Comparison of ENCODE assay signal across 8 mouse cellular contexts in the genomic region with DNA sequence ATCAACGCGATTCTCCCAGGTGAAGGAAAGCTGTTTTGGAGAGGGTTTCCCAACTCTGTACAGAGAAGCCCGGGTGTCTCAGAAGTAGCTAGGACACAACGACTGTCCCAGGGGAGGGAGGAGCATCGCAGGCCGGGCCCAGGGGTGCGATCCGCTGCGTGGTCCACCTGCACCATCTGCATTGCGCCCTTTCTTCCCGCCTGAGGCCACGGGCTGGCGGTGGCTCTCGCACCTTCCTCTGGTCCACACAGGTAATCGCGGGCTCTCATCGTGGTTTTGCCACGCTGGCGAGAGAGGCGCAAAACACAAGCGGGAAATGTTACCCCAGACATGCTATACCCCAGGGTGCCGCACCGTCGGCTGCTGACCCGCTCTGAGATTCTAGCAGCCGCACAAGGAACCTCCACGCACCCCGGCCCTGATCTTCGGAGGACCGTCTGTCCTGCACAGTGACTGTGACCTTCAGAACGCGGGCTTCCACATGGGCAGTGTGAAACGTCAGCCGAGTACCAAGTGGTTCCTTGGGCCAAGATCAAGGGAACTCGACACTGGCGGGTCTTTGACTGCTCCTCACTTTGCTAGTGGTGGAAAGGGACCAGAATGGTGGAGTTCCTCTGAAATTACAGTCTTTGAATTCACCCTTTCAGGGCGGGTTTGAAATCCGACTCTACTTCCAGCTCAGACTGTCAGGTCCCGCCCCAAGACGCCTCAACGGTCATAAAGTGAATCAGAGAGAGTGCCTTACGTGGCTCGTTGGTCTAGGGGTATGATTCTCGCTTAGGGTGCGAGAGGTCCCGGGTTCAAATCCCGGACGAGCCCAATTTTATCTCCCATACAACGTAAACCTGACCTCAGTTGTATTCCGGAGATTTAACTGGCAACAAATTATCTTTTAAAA. TPM values are rescaled to one million over a fixed set of nuclear protein-coding genes. Genes with fewer than 3 reads are reported as not detected.
DNase-seq lines count a peak whose midpoint lies in the region; ATAC-seq and TF ChIP-seq lines count a peak whose summit lies in the region.

No protein-coding gene starts in this region.

- intact Hi-C loops in heart, postnatal 14 days (cut with DNase I), result no loop called here

- TF ChIP-seq CTCF in brain, embryonic 14.5 days (IDR thresholded peaks at IDR 0.05; ENCODE audit: borderline replicate concordance, extremely low read depth, insufficient read depth, insufficient read length), result no peak

- H3K4me1 ChIP-seq in forebrain, embryonic 13.5 days, result peaks cover 6% of the 10 kb centered on the region
- H3K4me1 ChIP-seq in lung, embryonic 15.5 days, result peaks cover 10% of the 10 kb centered on the region; the same call in 1 of the 2 replicates
- H3K4me1 ChIP-seq in neural tube, embryonic 15.5 days, result peaks cover 12% of the 10 kb centered on the region

- TF ChIP-seq POLR2A in brain, embryonic 14.5 days (IDR thresholded peaks at IDR 0.05; ENCODE audit: borderline replicate concordance, extremely low read depth, insufficient read depth, insufficient read length, poor library complexity, severe bottlenecking), result no peak

- H3K27ac ChIP-seq in forebrain, embryonic 13.5 days, result no peak overlapping the region
- H3K27ac ChIP-seq in lung, embryonic 15.5 days, result peak overlapping the region; percentile 64
- H3K27ac ChIP-seq in neural tube, embryonic 15.5 days (replicated peaks), result no peak overlapping the region

- H3K4me3 ChIP-seq in forebrain, embryonic 13.5 days, result peak overlapping the region; percentile 47
- H3K4me3 ChIP-seq in lung, embryonic 15.5 days, result peak overlapping the region; percentile 64
- peak overlapping the region; percentile 51 for H3K4me3 ChIP-seq in neural tube, embryonic 15.5 days (replicated peaks)

- peak overlapping the region; percentile 66 for H3K4me2 ChIP-seq in forebrain, embryonic 13.5 days
- peak overlapping the region; percentile 94 for H3K4me2 ChIP-seq in lung, embryonic 15.5 days
- H3K4me2 ChIP-seq in neural tube, embryonic 15.5 days, result peak overlapping the region; percentile 73

- no peaks in the 10 kb centered on the region for H3K36me3 ChIP-seq in forebrain, embryonic 13.5 days (ENCODE audit: poor library complexity, severe bottlenecking)
- no peaks in the 10 kb centered on the region for H3K36me3 ChIP-seq in lung, embryonic 15.5 days
- H3K36me3 ChIP-seq in neural tube, embryonic 15.5 days, result no peaks in the 10 kb centered on the region

- peak overlapping the region; percentile 57 for H3K9ac ChIP-seq in forebrain, embryonic 13.5 days
- peak overlapping the region; percentile 51 for H3K9ac ChIP-seq in lung, embryonic 15.5 days
- H3K9ac ChIP-seq in neural tube, embryonic 15.5 days (replicated peaks), result peak overlapping the region; percentile 48

- peak; percentile 85 for DNase-seq in ES-CJ7 (ENCODE audit: low read depth, low spot score)
- DNase-seq in brain, embryonic 14.5 days (ENCODE audit: low read depth), result peak; percentile 70
- DNase-seq in heart, postnatal 14 days, result peak; percentile 55 to 63
- DNase-seq in layer of hippocampus, adult 18-20 months (ENCODE audit: low spot score in 2 of 2), result peak; percentile 50 to 70
- DNase-seq in thymus, postnatal 0 days (ENCODE audit: low spot score), result peak; percentile 92

- ATAC-seq in forebrain, embryonic 13.5 days, result peak; percentile 78
- peak; percentile 75 for ATAC-seq in lung, embryonic 15.5 days (ENCODE audit: borderline replicate concordance, extremely low read depth, low FRiP score, low TSS enrichment)
- ATAC-seq in neural tube, embryonic 15.5 days (ENCODE audit: low FRiP score), result peak; percentile 73

- under 1% methylated on average over 50 of the region's 50 CpGs for WGBS in forebrain, embryonic 13.5 days
- under 1% methylated on average over 50 of the region's 50 CpGs for WGBS in lung, embryonic 15.5 days
- WGBS in neural tube, embryonic 15.5 days, result under 1% methylated on average over 50 of the region's 50 CpGs

- H3K9me3 ChIP-seq in forebrain, embryonic 13.5 days (replicated peaks), result no peaks in the 10 kb centered on the region
- H3K9me3 ChIP-seq in lung, embryonic 15.5 days, result no peaks in the 10 kb centered on the region
- H3K9me3 ChIP-seq in neural tube, embryonic 15.5 days (replicated peaks), result no peaks in the 10 kb centered on the region

- peaks cover 22% of the 10 kb centered on the region for H3K27me3 ChIP-seq in forebrain, embryonic 13.5 days
- H3K27me3 ChIP-seq in lung, embryonic 15.5 days, result 0 out of 2 replicates have a peak, but pooled peaks cover 4% of the 10 kb centered on the region
- peaks cover 29% of the 10 kb centered on the region for H3K27me3 ChIP-seq in neural tube, embryonic 15.5 days (replicated peaks)

RNA-seq across cellular contexts. Expression of gene Elf2, which starts 18.4 kb away (rescaled TPM):
- polyA plus RNA-seq in brain, embryonic 14.5 days (2012; rRNA removed), result 60.0 and 62.9 TPM in 2 replicates
- polyA plus RNA-seq in forebrain, embryonic 13.5 days (2015; fragmentation: Nextera tagmentation; extraction: Ambion mirVana), result 55.9 and 60.1 TPM in 2 replicates
- total RNA-seq in heart, postnatal 14 days (2021), result 10 to 100 TPM; 72.0 to 72.9 TPM
- 10 to 100 TPM; 66.7 to 67.4 TPM for total RNA-seq in layer of hippocampus, adult 18-20 months (2021)
- polyA plus RNA-seq in lung, embryonic 15.5 days (2015; fragmentation: Nextera tagmentation; extraction: Ambion mirVana), result 69.9 and 73.4 TPM in 2 replicates
- polyA plus RNA-seq in neural tube, embryonic 15.5 days (2015; fragmentation: Nextera tagmentation; extraction: Ambion mirVana), result 30.0 and 42.4 TPM in 2 replicates
- 80.8 and 86.1 TPM in 2 replicates for polyA plus RNA-seq in thymus, postnatal 0 days (2015; fragmentation: Nextera tagmentation; extraction: Ambion mirVana)

RNA-seq across cellular contexts. Expression of gene Mgarp, which starts 37.6 kb away (rescaled TPM):
- 1.2 and 1.7 TPM in 2 replicates for polyA plus RNA-seq in brain, embryonic 14.5 days (2012; rRNA removed)
- polyA plus RNA-seq in forebrain, embryonic 13.5 days (2015; fragmentation: Nextera tagmentation; extraction: Ambion mirVana), result 1.5 and 2.2 TPM in 2 replicates
- under 1 TPM; 0.33 to 0.34 TPM for total RNA-seq in heart, postnatal 14 days (2021)
- not detected for total RNA-seq in layer of hippocampus, adult 18-20 months (2021)
- polyA plus RNA-seq in lung, embryonic 15.5 days (2015; fragmentation: Nextera tagmentation; extraction: Ambion mirVana), result 2.5 and 2.8 TPM in 2 replicates
- polyA plus RNA-seq in neural tube, embryonic 15.5 days (2015; fragmentation: Nextera tagmentation; extraction: Ambion mirVana), result 0.81 and 1.4 TPM in 2 replicates
- polyA plus RNA-seq in thymus, postnatal 0 days (2015; fragmentation: Nextera tagmentation; extraction: Ambion mirVana), result 0.72 and 1.0 TPM in 2 replicates

RNA-seq across cellular contexts. Expression of gene Ndufc1, which starts 49.9 kb away (rescaled TPM):
- polyA plus RNA-seq in brain, embryonic 14.5 days (2012; rRNA removed), result 349 and 402 TPM in 2 replicates
- polyA plus RNA-seq in forebrain, embryonic 13.5 days (2015; fragmentation: Nextera tagmentation; extraction: Ambion mirVana), result 798 and 924 TPM in 2 replicates
- total RNA-seq in heart, postnatal 14 days (2021), result 1,000 to 10,000 TPM; 1,427 to 1,430 TPM
- total RNA-seq in layer of hippocampus, adult 18-20 months (2021), result 100 to 1,000 TPM; 288 to 339 TPM
- polyA plus RNA-seq in lung, embryonic 15.5 days (2015; fragmentation: Nextera tagmentation; extraction: Ambion mirVana), result 631 and 694 TPM in 2 replicates
- polyA plus RNA-seq in neural tube, embryonic 15.5 days (2015; fragmentation: Nextera tagmentation; extraction: Ambion mirVana), result 784 and 883 TPM in 2 replicates
- polyA plus RNA-seq in thymus, postnatal 0 days (2015; fragmentation: Nextera tagmentation; extraction: Ambion mirVana), result 835 and 844 TPM in 2 replicates

RNA-seq across cellular contexts. Expression of gene Naa15, which starts 56.0 kb away (rescaled TPM):
- polyA plus RNA-seq in brain, embryonic 14.5 days (2012; rRNA removed), result 25.0 and 31.7 TPM in 2 replicates
- polyA plus RNA-seq in forebrain, embryonic 13.5 days (2015; fragmentation: Nextera tagmentation; extraction: Ambion mirVana), result 59.8 and 60.5 TPM in 2 replicates
- 10 to 100 TPM; 44.8 to 45.0 TPM for total RNA-seq in heart, postnatal 14 days (2021)
- total RNA-seq in layer of hippocampus, adult 18-20 months (2021), result 10 to 100 TPM; 50.9 to 60.0 TPM
- 45.5 and 46.3 TPM in 2 replicates for polyA plus RNA-seq in lung, embryonic 15.5 days (2015; fragmentation: Nextera tagmentation; extraction: Ambion mirVana)
- polyA plus RNA-seq in neural tube, embryonic 15.5 days (2015; fragmentation: Nextera tagmentation; extraction: Ambion mirVana), result 40.6 and 42.8 TPM in 2 replicates
- polyA plus RNA-seq in thymus, postnatal 0 days (2015; fragmentation: Nextera tagmentation; extraction: Ambion mirVana), result 34.6 and 48.5 TPM in 2 replicates
